Mouse (Mus musculus) natural killer cell, adult 2 months (primary cell): ENCODE data around the gene Abcd2.

Experiments used
- DNase-seq, 2 experiments: peaks; one replicate each; pipeline ENCODE4 v3.0.0; 2022; ENCODE audit warnings: low spot score in 2 of 2

The Abcd2 gene

DNA sequence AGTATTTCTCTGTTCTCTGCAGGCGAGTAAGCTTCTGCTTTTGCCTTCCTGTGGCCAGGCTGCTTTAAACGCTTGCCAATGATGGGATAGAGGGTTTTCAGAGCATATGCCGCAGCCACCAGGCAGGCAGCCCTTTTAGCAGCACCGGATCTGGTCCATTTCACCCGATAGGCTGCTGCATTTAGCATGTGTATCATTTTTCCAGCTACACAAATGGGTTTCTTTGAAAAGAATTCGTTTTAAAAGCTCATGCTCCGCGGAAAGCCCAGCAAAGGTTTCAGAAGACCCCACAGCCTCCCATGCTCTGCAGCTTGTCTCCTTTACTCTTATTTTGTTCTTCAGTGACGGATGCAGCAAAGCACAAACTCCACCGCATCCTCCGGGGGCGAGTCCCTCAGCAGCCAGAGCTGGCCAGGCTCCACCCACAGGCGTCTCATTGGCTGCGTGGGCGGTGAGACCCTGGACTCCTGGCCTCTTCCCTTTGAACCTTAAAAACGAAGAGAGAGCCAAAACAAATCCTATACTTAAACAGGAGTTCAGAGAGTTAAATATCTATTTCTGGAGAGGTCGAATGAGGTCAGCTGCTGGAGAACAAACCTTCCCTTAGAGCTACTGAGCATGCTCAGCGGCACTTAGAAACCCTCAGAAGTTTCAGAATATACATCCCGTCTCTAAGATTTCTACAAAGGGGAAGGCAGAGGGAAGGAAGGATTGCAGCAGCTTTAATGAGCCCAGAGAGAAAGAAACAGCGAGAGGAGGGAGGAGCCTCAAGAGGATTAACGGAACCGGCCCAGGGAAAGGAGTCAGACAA is at the start of gene Abcd2:
Gene Abcd2, minus strand, starts transcription at position 388 of the 811 bp plus-strand sequence.
- DNase-seq: no peak

DNA sequence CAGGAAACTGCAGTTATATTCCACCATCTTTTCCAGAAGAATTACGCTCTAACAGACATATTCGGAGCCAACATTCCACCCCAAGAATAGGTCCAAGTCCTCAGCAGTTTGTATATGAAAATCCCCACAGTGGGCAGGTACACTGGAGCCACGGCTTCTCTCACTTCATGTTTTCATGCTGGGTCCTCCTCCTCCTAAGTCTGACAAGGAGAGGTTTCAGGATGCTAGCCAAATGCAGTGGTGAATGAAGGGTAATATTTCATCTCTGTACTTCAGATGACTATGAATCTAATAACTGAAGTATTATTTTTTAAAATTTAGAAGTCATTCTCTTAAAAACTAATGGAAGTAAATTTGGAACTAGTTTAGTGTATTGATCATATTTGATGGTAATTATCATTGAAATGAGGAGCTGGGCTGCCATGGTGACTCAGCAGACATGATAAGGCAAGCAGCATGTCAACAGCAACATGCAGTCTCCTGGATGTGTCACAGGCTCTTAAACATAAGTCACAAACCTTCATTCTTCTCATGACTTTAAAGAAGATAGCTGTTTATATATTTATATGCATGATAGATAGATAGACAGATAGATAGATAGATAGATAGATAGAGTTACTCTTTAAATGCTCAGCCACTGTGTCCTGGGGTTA is 49.2 kb upstream of the Abcd2 start:
- DNase-seq: no peak

DNA sequence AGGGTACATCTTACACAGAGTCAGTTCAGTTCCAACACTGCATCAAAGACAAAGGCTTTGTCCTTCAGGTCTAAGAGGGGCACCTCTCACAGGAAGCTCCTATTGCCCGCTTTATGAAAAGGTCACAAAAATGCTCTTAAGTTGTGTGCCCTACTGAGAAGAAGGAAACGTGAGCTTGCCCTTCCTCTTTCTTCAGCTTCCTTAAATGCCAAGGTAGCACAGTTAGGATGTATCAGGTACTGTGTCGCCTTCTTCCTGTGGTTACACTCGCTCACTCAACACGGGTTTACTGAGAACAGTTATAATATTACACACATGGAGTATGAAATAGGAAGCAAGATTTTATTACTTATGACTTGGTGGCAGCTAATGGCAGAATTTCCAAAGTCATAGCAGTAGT is 45.7 kb upstream of the Abcd2 start:
- DNase-seq: no peak

DNA sequence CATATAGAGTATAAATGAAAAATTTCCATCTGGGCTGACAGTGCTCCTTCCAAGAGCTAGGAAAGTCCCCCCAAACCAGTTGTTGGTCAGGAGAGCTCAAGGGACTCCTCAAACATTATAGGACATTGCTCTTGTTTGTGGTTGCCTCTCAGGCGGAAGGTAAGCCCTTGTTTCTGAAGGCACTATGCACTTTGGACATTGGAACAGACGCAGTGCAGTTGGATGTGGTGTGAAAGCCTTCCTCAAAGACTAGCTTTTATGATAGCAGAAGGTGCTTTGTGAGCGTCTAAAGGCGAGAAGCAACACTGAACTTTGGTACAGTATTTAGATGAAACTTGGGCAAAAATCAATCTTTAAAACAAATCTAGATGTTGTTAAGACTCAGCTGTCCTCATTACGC is 14.9 kb upstream of the Abcd2 start:
- DNase-seq: no peak

DNA sequence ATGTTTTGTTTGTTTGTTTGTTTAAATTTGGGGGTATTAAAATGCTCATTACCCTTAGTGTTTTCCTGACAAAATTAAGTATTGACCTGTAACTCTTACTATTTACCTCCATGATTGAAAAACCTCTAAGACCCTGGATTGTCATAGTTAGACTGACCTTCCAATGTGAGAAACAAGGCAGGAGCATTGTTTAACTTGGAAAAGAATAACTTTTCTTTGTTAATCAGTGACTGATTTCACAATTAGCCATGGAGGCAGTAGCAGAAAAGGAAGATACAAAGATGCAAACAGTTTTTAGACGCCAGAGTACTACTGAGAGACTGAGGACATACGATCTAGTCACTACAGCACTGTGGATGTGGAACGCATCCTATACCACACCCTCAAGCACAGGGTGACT is 11.9 kb upstream of the Abcd2 start:
- DNase-seq: no peak

DNA sequence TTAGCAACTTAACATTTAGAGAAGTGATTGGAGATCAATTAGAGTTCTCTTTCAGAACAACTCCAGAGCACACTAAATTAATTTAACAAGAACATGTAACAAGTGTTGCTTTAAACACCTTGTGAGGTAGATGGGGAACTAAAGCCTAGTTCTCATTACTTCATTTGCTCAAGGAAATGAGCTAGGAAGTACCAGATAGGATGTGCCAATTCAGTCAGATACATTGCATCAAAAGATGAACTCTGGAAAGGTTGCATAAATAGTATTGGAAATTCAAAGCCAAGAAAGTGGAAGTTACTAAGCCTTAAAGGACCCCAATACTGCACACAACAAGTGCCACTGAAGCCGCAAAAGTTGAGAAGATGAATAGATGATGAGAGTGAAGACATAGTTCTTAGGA is 10.9 kb upstream of the Abcd2 start:
- DNase-seq: no peak

DNA sequence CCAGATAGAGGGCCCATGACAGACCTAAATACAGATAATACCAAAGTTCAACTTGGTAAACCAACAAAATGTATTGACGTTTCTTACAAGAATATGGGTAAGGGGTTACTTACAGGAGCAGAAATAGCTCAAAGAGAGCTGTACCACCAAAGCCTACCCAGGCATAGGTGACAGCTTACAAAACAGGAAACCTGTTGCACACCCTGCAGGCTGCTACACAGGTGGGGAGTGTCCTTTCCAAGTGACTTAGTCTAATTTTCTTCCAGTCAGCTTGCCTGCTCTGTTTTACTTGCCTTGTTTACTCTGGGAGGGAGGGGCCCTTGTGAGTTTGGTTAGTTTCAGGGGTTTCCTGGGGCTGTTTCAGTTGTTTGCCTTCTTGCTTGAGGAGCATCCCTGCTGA is 9.2 kb upstream of the Abcd2 start:
- no peak for DNase-seq

DNA sequence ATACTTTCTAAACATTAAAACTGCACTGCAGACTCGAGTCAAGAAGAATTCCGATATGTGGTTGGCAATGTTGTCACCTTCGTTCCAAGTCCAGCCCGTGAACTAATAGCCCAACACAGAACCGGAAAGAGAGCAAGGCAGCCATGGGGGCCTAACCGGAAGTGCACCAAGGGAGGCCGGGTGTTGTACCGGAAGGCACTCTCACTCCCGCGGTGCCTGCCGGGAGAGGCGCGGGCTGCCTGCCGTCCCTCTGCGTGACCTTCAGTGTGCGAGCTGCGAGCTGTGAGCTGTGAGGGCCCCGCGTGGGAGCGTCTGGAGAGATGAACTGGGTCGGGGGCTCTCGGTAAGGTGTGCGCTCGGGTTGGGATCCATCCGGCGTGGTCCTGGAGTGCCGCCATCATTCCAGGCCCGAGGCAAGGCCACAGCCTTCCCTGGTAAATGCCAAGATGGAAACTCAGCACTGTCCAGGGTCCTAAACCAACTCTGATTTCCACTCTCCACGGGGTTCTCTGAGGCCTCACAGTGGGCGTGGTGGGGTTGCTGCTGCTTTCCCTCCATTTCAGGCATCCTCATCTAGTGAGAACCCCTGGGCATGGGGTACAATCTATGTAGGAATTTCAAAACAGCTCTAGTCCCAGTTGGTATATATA is 7.8 kb upstream of the Abcd2 start, which contains the start of gene CN725425:
Gene CN725425, plus strand, starts transcription at position 239 of the 650 bp plus-strand sequence.
- DNase-seq: no peak

DNA sequence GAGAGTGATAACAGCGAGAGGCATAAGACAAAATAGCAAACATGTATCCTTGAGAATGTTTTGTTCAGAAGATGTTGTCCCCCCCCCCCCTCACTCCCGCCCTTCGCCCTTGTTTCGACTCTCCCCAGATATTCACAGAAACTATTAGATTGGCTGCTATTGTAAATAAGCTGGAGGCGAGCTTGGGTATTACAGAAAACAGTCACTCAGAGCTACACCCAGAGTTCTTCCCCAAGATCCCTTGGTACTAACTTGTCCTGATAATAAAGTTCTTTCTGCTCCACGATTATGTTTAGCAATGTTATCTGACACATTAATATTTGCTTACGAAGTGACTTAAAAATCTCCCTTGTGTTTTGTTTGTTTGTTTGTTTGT is 612 bp upstream of the Abcd2 start:
- DNase-seq: no peak

DNA sequence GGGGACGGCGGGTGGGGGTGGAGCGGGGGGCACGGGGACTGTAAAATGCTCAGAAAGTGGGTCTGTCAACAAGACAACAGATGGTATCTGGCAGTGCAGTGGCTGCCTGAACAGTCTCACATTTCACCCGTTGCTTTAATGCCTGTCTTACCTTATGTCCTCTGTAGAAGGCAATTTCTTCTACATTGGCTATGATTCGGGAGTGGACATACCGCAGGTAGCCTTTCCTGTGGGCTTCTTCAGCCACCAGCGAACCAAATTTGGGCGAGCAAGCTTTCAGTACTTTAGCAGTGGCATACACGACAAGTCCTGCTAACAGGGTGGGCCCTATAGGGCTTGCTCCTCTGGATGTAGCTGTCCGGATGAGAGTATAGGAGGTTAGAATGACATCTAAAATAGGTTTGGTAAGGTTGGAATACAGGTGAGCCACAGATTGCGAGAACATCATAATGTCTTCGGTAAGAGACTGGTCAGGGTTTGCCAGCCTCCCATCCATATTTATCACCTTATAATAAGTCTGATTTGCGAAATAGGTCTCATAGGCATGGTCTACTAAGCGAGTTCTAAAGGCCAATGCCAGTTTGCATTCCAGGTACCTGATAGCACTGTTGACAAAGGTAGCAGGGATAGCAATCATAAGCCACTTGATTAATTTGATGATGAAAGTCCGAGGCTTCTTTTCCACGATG is 936 bp downstream of the Abcd2 start:
- DNase-seq: no peak

DNA sequence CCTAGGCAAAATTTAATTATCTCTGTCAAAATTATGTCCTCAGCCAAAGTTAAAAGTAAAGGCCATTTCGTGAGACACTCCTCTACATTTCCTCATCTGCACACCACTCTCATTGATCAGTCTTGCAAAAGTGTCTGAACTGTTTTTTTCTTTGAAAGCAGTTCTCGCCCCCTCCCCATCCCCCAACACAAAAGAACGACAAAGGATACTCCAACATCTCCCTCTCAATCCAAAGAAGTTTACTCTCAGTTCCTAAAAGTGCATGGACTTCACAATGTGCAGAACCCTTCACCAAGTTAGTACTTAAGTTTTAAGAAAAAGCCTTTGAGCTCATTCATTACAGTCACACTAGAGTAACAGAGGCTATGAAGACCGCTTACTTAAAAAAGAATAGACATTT is 1.6 kb downstream of the Abcd2 start:
- no peak for DNase-seq

DNA sequence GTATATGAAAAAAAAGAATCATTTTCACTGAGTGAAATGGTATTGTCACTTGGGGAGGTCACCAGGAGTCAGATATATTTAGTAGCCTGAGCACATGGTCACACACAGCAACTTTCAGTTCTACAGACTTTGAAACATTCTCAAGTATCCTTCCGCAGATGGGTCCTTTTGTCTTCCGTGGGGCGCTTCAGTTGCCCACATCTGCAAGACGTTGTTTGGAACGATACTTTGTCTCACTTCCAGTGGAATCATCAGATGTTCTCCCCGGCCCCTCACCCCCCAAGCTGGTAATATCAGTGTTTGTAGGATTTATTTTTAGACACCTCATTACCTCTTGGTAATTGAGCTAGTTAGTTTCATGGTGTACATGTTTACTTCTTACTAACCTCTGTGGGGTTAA is 5.2 kb downstream of the Abcd2 start:
- DNase-seq: no peak

DNA sequence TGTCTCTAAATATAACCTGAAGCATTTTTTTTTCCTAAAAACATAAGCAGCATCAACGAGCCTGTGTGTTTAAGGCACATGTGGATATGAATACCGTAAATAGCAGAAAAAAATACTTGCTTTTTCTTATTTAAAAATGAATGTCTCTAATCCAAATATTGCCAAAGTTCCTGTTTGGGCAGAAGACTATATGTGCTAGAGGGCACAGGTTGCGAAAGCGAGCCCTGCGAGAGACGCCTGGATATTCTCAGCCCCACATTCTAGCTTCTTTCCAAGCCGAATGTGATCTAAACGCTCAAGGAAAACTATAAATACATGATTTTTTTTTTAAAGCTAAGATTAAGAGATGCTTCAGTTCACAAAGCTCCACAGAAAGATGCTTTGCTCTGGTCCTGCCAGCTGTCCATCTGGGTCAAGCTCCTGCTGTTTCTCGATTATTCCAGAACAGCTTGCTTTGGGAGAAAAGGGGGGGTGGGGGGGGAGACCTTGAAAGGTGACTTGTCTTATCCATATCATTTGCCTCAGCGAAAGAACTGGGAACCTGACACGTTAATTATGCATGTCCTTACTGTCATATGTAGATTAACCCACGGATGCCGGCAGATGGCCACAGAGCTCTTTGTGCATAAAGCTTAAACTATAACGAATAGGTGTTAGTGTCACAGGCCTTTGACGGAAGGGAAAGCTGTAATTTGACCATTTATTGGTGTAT is 11.5 kb downstream of the Abcd2 start:
- no peak for DNase-seq

DNA sequence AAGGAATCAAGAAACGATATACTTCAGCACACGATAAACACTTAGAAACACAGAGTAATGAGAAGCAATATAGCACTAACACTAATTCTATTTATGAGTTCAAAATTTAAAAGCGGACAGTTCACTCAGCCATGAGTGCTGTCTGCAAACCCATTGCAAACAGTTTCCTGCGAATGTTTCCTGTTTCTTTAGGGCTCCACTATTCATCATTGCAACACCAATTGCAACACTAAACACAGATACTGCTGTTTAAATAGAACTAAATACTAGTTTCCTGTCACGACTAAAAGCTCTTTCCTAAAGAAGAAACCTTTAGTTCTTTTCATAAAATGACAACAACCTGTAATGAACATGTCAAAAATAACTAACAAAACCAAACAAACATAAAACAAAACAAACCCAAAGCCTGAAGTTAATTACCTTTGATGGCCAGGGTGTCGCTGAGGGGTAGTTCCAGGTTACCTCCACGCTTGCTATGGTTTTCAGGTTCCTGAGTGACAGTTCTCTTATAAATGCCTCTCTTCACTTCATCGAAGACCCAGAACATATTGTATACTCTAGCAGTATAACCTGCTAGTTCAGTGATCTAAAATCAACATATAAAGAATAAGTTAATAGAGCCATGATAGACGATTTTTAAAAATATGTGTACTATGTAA is 12.8 kb downstream of the Abcd2 start:
- DNase-seq: no peak

DNA sequence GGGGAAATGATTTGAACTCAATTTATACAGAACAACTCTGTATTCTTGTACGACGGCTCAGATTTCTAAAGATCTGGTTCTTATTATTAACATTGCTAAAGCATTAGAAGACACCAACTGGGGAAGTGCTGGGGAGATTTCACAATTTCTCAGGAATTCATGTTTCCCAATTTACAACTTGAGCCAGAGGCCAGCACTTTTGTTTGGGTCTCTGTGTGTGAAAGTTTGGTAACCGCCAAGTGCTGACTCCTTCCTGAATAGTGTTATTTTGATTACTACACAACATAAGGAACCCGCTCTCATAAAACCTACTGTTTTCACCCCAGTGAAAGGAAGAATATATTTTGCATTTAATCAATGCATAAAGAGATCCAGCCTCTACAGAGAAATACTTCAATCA is 19.4 kb downstream of the Abcd2 start:
- no peak for DNase-seq

DNA sequence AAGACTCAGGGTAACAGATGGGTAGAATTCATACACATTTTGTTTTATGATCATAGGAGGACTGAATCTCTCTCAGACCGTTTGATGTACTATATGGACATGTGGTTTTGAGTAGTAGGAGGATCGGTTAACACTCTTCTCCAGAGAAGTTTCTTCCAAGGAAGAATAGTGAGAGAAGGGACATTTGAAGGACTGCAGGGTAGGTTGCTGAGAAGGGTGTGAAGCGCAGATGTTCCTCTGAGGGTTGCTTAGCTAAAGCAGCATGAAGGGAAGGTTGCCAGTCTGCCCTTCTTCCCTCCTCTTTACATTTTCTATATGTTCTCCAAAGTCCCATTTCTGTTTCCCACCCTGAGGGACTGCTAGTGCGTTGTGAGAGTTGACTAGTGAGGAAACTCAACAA is 20.3 kb downstream of the Abcd2 start:
- no peak for DNase-seq

DNA sequence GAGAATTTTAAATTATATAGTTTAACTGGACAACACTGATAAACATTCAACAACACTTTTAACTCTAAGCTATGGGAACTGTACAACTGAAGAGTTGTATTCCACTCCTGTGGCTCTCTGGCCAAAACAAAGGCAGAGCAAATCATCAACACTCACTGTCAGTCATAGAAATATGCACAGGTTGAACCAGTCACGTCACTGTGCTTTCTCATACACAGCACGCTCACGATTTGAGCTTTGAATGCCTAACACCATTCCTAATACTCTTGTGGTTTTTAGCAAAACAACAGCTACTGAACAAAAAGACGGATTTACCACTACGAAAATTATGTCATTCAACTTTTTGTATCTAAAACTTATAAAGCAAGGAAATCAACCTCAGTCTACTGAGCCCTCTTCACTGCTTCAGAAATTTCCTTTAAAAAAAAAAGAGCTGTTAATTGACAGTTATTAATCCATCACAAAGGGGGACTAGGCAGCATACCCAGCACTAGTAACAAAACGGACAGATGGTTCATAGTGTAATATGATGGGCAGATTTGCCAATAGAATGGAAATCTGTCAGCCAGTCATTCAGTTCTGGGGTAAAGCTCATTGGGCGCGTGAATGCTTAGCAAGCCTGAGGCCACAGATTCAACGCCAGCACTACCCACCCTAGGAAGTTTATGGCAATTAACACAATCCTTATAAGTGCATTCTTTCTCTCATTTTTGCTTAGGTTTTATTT is 20.8 kb downstream of the Abcd2 start:
- DNase-seq: no peak

DNA sequence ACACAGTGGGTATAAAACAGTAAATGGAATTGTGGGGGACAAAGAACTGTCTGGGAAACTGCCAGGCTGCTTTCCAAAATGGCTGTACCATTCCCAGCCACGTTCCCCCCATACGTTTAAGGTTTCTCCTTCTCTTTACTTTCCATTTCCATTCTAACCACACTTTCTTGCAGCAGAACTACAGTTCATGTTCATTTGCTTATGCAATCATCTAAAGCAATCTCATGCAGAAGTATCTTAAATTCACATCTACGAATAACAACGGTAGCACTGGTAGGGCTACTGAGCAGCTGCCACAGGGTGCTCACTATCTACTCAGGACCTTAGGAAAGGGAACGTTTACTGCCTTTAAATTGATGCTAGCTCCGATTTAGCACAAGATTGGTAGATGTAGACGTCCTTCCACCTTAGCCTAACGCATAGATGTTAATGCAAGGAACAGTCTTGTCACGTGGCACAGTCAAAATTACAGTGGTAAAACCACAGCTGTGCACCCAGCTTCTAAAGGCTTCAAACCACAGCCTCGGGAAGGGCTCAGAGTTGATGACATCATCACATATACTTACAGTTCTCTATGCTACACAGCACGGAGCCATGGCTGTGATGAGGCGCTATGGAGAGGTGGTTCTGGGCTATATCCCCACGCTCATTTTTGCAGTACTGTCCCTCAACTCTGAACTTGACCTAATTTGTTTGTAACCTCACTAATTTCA is 23.6 kb downstream of the Abcd2 start:
- no peak for DNase-seq

DNA sequence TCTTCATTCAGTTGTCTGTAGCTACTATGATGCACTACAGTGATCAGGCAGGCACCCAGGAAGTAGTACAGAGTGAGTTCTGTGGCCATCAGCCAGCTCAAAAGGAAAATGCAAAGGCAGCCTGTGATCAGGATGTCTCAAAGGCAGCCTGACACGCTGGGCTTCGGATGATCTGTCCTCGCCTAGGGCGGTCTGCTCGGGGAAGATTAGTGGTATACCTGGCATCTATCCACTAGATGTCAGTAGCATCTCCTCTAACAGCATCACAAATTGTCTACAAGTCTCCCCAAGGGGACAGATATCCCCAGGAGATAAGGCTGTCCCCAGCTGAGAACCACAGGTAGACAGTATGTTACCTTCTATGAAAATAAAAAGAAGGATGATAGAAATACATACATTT is 26.6 kb downstream of the Abcd2 start:
- DNase-seq: no peak

DNA sequence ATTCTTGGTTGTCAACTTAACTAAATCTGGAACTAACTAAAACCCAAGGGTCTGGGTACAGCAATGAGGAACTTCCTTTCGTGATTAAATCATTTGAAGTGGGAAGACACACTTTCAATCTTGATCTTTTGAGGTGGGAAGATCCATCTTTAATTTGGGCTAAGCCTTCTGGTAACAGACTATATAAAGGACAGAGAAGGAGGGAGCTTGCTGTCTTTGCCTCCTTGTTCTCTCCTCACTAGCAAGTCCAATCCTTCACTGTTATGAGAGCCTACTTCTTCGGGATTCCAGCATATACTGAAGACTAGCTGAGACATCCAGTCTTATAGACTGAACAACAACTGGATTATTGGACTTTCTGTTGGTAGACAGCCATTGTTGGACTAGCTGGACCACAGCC is 28.1 kb downstream of the Abcd2 start:
- no peak for DNase-seq
